Mouse (Mus musculus) forebrain, embryonic 11.5 days (tissue): ENCODE measurements at regions not wholly inside any gene's neighbourhood (a gene's known extent, or its start where the extent isn't known, plus 50 kb on each side); places are given as distances from the start of the nearest gene placed in this dataset.

ENCODE experiments used
- ATAC-seq: fragments of 200-750 bp; cut with Nextera tagmentation; replicated peaks from 2 replicates; pipeline ENCODE4 v1.8.0; 2017; ENCODE audit warnings: moderate TSS enrichment; ENCODE audit not compliant: low FRiP score
- DNase-seq: peaks from one replicate; pipeline ENCODE4 v3.0.0-alpha.2; 2017; ENCODE audit warnings: low spot score
- H3K27ac ChIP-seq: fragments of 300-500 bp; sonication (generic); 2 replicates; pipeline ENCODE4 v1.5.1; 2014; ENCODE audit warnings: low read depth, low read length
- H3K27me3 ChIP-seq: fragments of 300-500 bp; sonication (generic); 2 replicates; pipeline ENCODE4 v1.6.1; 2014; ENCODE audit warnings: mild to moderate bottlenecking, low read length, mixed read lengths; ENCODE audit not compliant: control insufficient read depth, insufficient read depth
- H3K36me3 ChIP-seq: fragments of 300-500 bp; sonication (generic); 2 replicates; pipeline ENCODE4 v1.6.1; 2014; ENCODE audit warnings: mild to moderate bottlenecking, low read length, moderate library complexity, mixed read lengths; ENCODE audit not compliant: control insufficient read depth, insufficient read depth
- H3K4me1 ChIP-seq: fragments of 300-500 bp; sonication (generic); replicated peaks from 2 replicates; pipeline ENCODE4 v1.6.1; 2014; ENCODE audit warnings: low read length, mixed read lengths; ENCODE audit not compliant: control insufficient read depth, insufficient read depth
- H3K4me2 ChIP-seq: fragments of 300-500 bp; sonication (generic); 2 replicates; pipeline ENCODE4 v1.6.1; 2014; ENCODE audit warnings: low read depth, mild to moderate bottlenecking, low read length, moderate library complexity, mixed read lengths; ENCODE audit not compliant: severe bottlenecking
- H3K4me3 ChIP-seq: fragments of 300-500 bp; sonication (generic); 2 replicates; pipeline ENCODE4 v1.5.1; 2014; ENCODE audit warnings: low read depth, low read length
- H3K9ac ChIP-seq: fragments of 300-500 bp; sonication (generic); 2 replicates; pipeline ENCODE4 v1.6.1; 2014; ENCODE audit warnings: low read length
- H3K9me3 ChIP-seq: fragments of 300-500 bp; sonication (generic); 2 replicates; pipeline ENCODE4 v1.6.1; 2016; ENCODE audit warnings: low read length, mixed read lengths; ENCODE audit not compliant: control insufficient read depth
- WGBS: fragments of 180-500 bp; shearing (Covaris S2); extraction: QIAGEN DNeasy Blood & Tissue Kit; methylation state at CpG from one replicate; pipeline ENCODE4 v1.1.7; 2014; 5-methylcytosine and 5-hydroxymethylcytosine counted together

- no peak for DNase-seq
- no peak overlapping the region for H3K4me3 ChIP-seq
- no peaks in the 10 kb centered on the region for H3K36me3 ChIP-seq
- ATAC-seq, result no peak
- H3K27ac ChIP-seq, result no peak overlapping the region
- 59% methylated on average over 9 of the region's 9 CpGs for WGBS
- H3K4me2 ChIP-seq, result no peak overlapping the region
- H3K27me3 ChIP-seq, result no peaks in the 10 kb centered on the region
- no peak overlapping the region for H3K9ac ChIP-seq
- H3K4me1 ChIP-seq, result no peaks in the 10 kb centered on the region
- no peaks in the 10 kb centered on the region for H3K9me3 ChIP-seq
Measured at GRCm38 (mm10) chr10:6020944-6021684, 98.9 kb upstream of the Rgs17 start.

- Histone ChIP-seq H3K27ac (no peak overlapping the region), H3K4me3 (no peak overlapping the region)
Measured at GRCm38 (mm10) chr10:6013743-6014142, 91.5 kb upstream of the Rgs17 start.

GRCm38 (mm10) chr10:6011541-6011940, 89.3 kb upstream of the Rgs17 start:
- no peak overlapping the region for H3K4me2 ChIP-seq
- no peak overlapping the region for H3K4me3 ChIP-seq
- no peaks in the 10 kb centered on the region for H3K36me3 ChIP-seq
- ATAC-seq, result no peak
- H3K9ac ChIP-seq, result no peak overlapping the region
- no peak for DNase-seq
- no peak overlapping the region for H3K27ac ChIP-seq
- H3K9me3 ChIP-seq, result no peaks in the 10 kb centered on the region
- no peaks in the 10 kb centered on the region for H3K4me1 ChIP-seq
- no peaks in the 10 kb centered on the region for H3K27me3 ChIP-seq
- 79% methylated on average over 5 of the region's 5 CpGs for WGBS

More at GRCm38 (mm10) chr10:6013743-6014142, 91.5 kb upstream of the Rgs17 start:
- H3K36me3 ChIP-seq, result no peaks in the 10 kb centered on the region
- H3K9me3 ChIP-seq, result no peaks in the 10 kb centered on the region
- ATAC-seq, result no peak
- no peak overlapping the region for H3K4me2 ChIP-seq
- H3K9ac ChIP-seq, result no peak overlapping the region
- no peak for DNase-seq
- no peaks in the 10 kb centered on the region for H3K4me1 ChIP-seq
- H3K27me3 ChIP-seq, result no peaks in the 10 kb centered on the region
- WGBS, result 75% methylated on average over 4 of the region's 4 CpGs

- Histone ChIP-seq H3K36me3 (no peaks in the 10 kb centered on the region), H3K27me3 (no peaks in the 10 kb centered on the region), H3K4me1 (no peaks in the 10 kb centered on the region), H3K4me2 (no peak overlapping the region), H3K4me3 (no peak overlapping the region), H3K27ac (no peak overlapping the region), H3K9ac (no peak overlapping the region), H3K9me3 (no peaks in the 10 kb centered on the region)
- DNase-seq, result no peak
- 62% methylated on average over 5 of the region's 5 CpGs for WGBS
- ATAC-seq, result no peak
Measured at GRCm38 (mm10) chr10:6011029-6011428, 88.8 kb upstream of the Rgs17 start.

- H3K4me1 ChIP-seq, result no peaks in the 10 kb centered on the region
- 77% methylated on average over 1 of the region's 1 CpGs for WGBS
- H3K36me3 ChIP-seq, result no peaks in the 10 kb centered on the region
- no peaks in the 10 kb centered on the region for H3K27me3 ChIP-seq
- H3K9ac ChIP-seq, result no peak overlapping the region
- no peak overlapping the region for H3K27ac ChIP-seq
- H3K9me3 ChIP-seq, result no peaks in the 10 kb centered on the region
- H3K4me3 ChIP-seq, result no peak overlapping the region
- DNase-seq (no peak), ATAC-seq (no peak)
- no peak overlapping the region for H3K4me2 ChIP-seq
Measured at GRCm38 (mm10) chr10:6007238-6007972, 85.2 kb upstream of the Rgs17 start.

GRCm38 (mm10) chr10:5981433-5981832, 59.2 kb upstream of the Rgs17 start:
- ATAC-seq (no peak), DNase-seq (no peak)
- no peak overlapping the region for H3K4me2 ChIP-seq
- no peaks in the 10 kb centered on the region for H3K4me1 ChIP-seq
- H3K27ac ChIP-seq, result no peak overlapping the region
- no peak overlapping the region for H3K4me3 ChIP-seq
- H3K9me3 ChIP-seq, result no peaks in the 10 kb centered on the region
- H3K9ac ChIP-seq, result no peak overlapping the region
- H3K27me3 ChIP-seq, result no peaks in the 10 kb centered on the region
- 86% methylated on average over 1 of the region's 1 CpGs for WGBS
- no peaks in the 10 kb centered on the region for H3K36me3 ChIP-seq

GRCm38 (mm10) chr10:5978534-5978933, 56.3 kb upstream of the Rgs17 start:
- WGBS, result 80% methylated on average over 1 of the region's 1 CpGs
- no peaks in the 10 kb centered on the region for H3K4me1 ChIP-seq
- no peaks in the 10 kb centered on the region for H3K27me3 ChIP-seq
- H3K9ac ChIP-seq, result no peak overlapping the region
- no peaks in the 10 kb centered on the region for H3K36me3 ChIP-seq
- ATAC-seq (no peak), DNase-seq (no peak)
- H3K9me3 ChIP-seq, result no peaks in the 10 kb centered on the region
- H3K4me3 ChIP-seq, result no peak overlapping the region
- no peak overlapping the region for H3K4me2 ChIP-seq
- no peak overlapping the region for H3K27ac ChIP-seq
